Mouse (Mus musculus): ENCODE measurements around the gene Slc1a1. TPM values are rescaled to one million over a fixed set of nuclear protein-coding genes. Genes with fewer than 3 reads are reported as not detected.

Slc1a1 gene
- polyA plus RNA-seq (2016; fragmentation: Nextera tagmentation; extraction: Ambion mirVana): 5.9 and 7.8 TPM in 2 replicates

- Histone ChIP-seq H3K36me3 (no peaks in the 10 kb centered on the region), H3K9me3 (replicated peaks) (no peaks in the 10 kb centered on the region), H3K4me2 (replicated peaks) (peak within 1 kb of the TSS; percentile 97), H3K4me1 (peaks cover 4% of the 10 kb centered on the region; the same call in 1 of the 2 replicates), H3K27me3 (peaks cover 17% of the 10 kb centered on the region), H3K4me3 (peak within 1 kb of the TSS; percentile 58), H3K9ac (peak within 1 kb of the TSS; percentile 63), H3K27ac (0 out of 2 replicates have a peak within 1 kb of the TSS, but pooled peaks have one; percentile 9)
- under 1% methylated on average over 68 of the region's 68 CpGs for WGBS
- ATAC-seq (ENCODE audit: low FRiP score): peak; percentile 92
These were observed at the start of gene Slc1a1 for GRCm38 (mm10) chr19:28834798-28835499. Slc1a1 (plus strand) TSS chr19:28835049.

GRCm38 (mm10) chr19:28790196-28790595, 44.7 kb upstream of the Slc1a1 start:
- Histone ChIP-seq H3K27me3 (no peaks in the 10 kb centered on the region), H3K36me3 (no peaks in the 10 kb centered on the region), H3K4me2 (replicated peaks) (no peak overlapping the region), H3K27ac (no peak overlapping the region), H3K9ac (no peak overlapping the region), H3K9me3 (replicated peaks) (no peaks in the 10 kb centered on the region), H3K4me1 (no peaks in the 10 kb centered on the region), H3K4me3 (no peak overlapping the region)
- no peak for ATAC-seq (ENCODE audit: low FRiP score)
- WGBS: 87% methylated on average over 1 of the region's 1 CpGs

GRCm38 (mm10) chr19:28793307-28793706, 41.5 kb upstream of the Slc1a1 start:
- no peaks in the 10 kb centered on the region for H3K4me1 ChIP-seq
- no peaks in the 10 kb centered on the region for H3K27me3 ChIP-seq
- no peak overlapping the region for H3K4me3 ChIP-seq
- 87% methylated on average over 2 of the region's 2 CpGs for WGBS
- H3K9me3 ChIP-seq (replicated peaks): no peaks in the 10 kb centered on the region
- H3K9ac ChIP-seq: no peak overlapping the region
- H3K27ac ChIP-seq: no peak overlapping the region
- no peaks in the 10 kb centered on the region for H3K36me3 ChIP-seq
- H3K4me2 ChIP-seq (replicated peaks): no peak overlapping the region
- ATAC-seq (ENCODE audit: low FRiP score): no peak

GRCm38 (mm10) chr19:28796146-28796848, 38.6 kb upstream of the Slc1a1 start:
- no peaks in the 10 kb centered on the region for H3K9me3 ChIP-seq (replicated peaks)
- H3K27ac ChIP-seq: no peak overlapping the region
- no peak overlapping the region for H3K9ac ChIP-seq
- no peak overlapping the region for H3K4me3 ChIP-seq
- H3K4me1 ChIP-seq: no peaks in the 10 kb centered on the region
- no peaks in the 10 kb centered on the region for H3K27me3 ChIP-seq
- WGBS: 65% methylated on average over 5 of the region's 5 CpGs
- H3K4me2 ChIP-seq (replicated peaks): no peak overlapping the region
- no peak for ATAC-seq (ENCODE audit: low FRiP score)
- H3K36me3 ChIP-seq: no peaks in the 10 kb centered on the region

- Histone ChIP-seq H3K27ac (no peak overlapping the region), H3K4me3 (no peak overlapping the region), H3K27me3 (no peaks in the 10 kb centered on the region), H3K4me2 (replicated peaks) (no peak overlapping the region), H3K9ac (no peak overlapping the region), H3K4me1 (no peaks in the 10 kb centered on the region), H3K36me3 (no peaks in the 10 kb centered on the region), H3K9me3 (replicated peaks) (no peaks in the 10 kb centered on the region)
- 73% methylated on average over 1 of the region's 1 CpGs for WGBS
- no peak for ATAC-seq (ENCODE audit: low FRiP score)
These were observed 37.9 kb upstream of the Slc1a1 start for GRCm38 (mm10) chr19:28796966-28797365.

GRCm38 (mm10) chr19:28797611-28798010, 37.2 kb upstream of the Slc1a1 start:
- Histone ChIP-seq H3K4me3 (no peak overlapping the region), H3K4me1 (no peaks in the 10 kb centered on the region), H3K4me2 (replicated peaks) (no peak overlapping the region), H3K9ac (no peak overlapping the region), H3K27ac (no peak overlapping the region), H3K27me3 (no peaks in the 10 kb centered on the region), H3K9me3 (replicated peaks) (no peaks in the 10 kb centered on the region), H3K36me3 (no peaks in the 10 kb centered on the region)
- WGBS: 87% methylated on average over 6 of the region's 6 CpGs
- no peak for ATAC-seq (ENCODE audit: low FRiP score)

- Histone ChIP-seq H3K4me1 (no peaks in the 10 kb centered on the region), H3K36me3 (no peaks in the 10 kb centered on the region), H3K4me3 (no peak overlapping the region), H3K27me3 (no peaks in the 10 kb centered on the region), H3K4me2 (replicated peaks) (no peak overlapping the region), H3K9me3 (replicated peaks) (no peaks in the 10 kb centered on the region), H3K9ac (no peak overlapping the region), H3K27ac (no peak overlapping the region)
- ATAC-seq (ENCODE audit: low FRiP score): no peak
- WGBS: 45% methylated on average over 6 of the region's 6 CpGs
These were observed 34.4 kb upstream of the Slc1a1 start for GRCm38 (mm10) chr19:28800448-28800847.

- ATAC-seq (ENCODE audit: low FRiP score): no peak
- Histone ChIP-seq H3K9me3 (replicated peaks) (no peaks in the 10 kb centered on the region), H3K4me3 (no peak overlapping the region), H3K27me3 (no peaks in the 10 kb centered on the region), H3K4me1 (no peaks in the 10 kb centered on the region), H3K4me2 (replicated peaks) (no peak overlapping the region), H3K9ac (no peak overlapping the region), H3K27ac (no peak overlapping the region), H3K36me3 (no peaks in the 10 kb centered on the region)
- 93% methylated on average over 6 of the region's 6 CpGs for WGBS
These were observed 28.6 kb upstream of the Slc1a1 start for GRCm38 (mm10) chr19:28806276-28806675.

- H3K36me3 ChIP-seq: no peaks in the 10 kb centered on the region
- H3K9ac ChIP-seq: no peak overlapping the region
- WGBS: 93% methylated on average over 11 of the region's 11 CpGs
- no peaks in the 10 kb centered on the region for H3K9me3 ChIP-seq (replicated peaks)
- H3K4me3 ChIP-seq: no peak overlapping the region
- H3K4me2 ChIP-seq (replicated peaks): no peak overlapping the region
- no peaks in the 10 kb centered on the region for H3K4me1 ChIP-seq
- no peak for ATAC-seq (ENCODE audit: low FRiP score)
- no peak overlapping the region for H3K27ac ChIP-seq
- no peaks in the 10 kb centered on the region for H3K27me3 ChIP-seq
These were observed 27.9 kb upstream of the Slc1a1 start for GRCm38 (mm10) chr19:28806821-28807496.

GRCm38 (mm10) chr19:28807497-28807871, 27.4 kb upstream of the Slc1a1 start:
- Histone ChIP-seq H3K36me3 (no peaks in the 10 kb centered on the region), H3K4me3 (no peak overlapping the region), H3K9ac (no peak overlapping the region), H3K27ac (no peak overlapping the region), H3K9me3 (replicated peaks) (no peaks in the 10 kb centered on the region), H3K4me1 (no peaks in the 10 kb centered on the region), H3K27me3 (no peaks in the 10 kb centered on the region), H3K4me2 (replicated peaks) (no peak overlapping the region)
- no peak for ATAC-seq (ENCODE audit: low FRiP score)
- 60% methylated on average over 2 of the region's 2 CpGs for WGBS

GRCm38 (mm10) chr19:28818286-28818685, 16.6 kb upstream of the Slc1a1 start:
- Histone ChIP-seq H3K27me3 (no peaks in the 10 kb centered on the region), H3K36me3 (no peaks in the 10 kb centered on the region), H3K9me3 (replicated peaks) (no peaks in the 10 kb centered on the region), H3K9ac (no peak overlapping the region), H3K4me3 (no peak overlapping the region), H3K4me2 (replicated peaks) (no peak overlapping the region), H3K4me1 (no peaks in the 10 kb centered on the region), H3K27ac (no peak overlapping the region)
- no peak for ATAC-seq (ENCODE audit: low FRiP score)
- 79% methylated on average over 4 of the region's 4 CpGs for WGBS

GRCm38 (mm10) chr19:28827697-28828328, 7.0 kb upstream of the Slc1a1 start:
- Histone ChIP-seq H3K4me3 (no peak overlapping the region), H3K4me1 (no peaks in the 10 kb centered on the region; the same call in 1 of the 2 replicates), H3K27me3 (no peaks in the 10 kb centered on the region), H3K9ac (0 out of 2 replicates have a peak overlapping the region, but pooled peaks have one; percentile 8), H3K4me2 (replicated peaks) (peak overlapping the region; percentile 40), H3K27ac (no peak overlapping the region), H3K36me3 (no peaks in the 10 kb centered on the region), H3K9me3 (replicated peaks) (no peaks in the 10 kb centered on the region)
- WGBS: 34% methylated on average over 15 of the region's 15 CpGs
- ATAC-seq (ENCODE audit: low FRiP score): no peak
